Mouse (Mus musculus) thymus, postnatal 14 days (tissue): ENCODE measurements around the gene Pde4dip.

Experiments used
- DNase-seq: peaks from one replicate; pipeline ENCODE4 v3.0.0; 2021

Pde4dip gene

GRCm38 (mm10) chr3:97888168-97888901 lies at the start of gene Pde4dip:
Gene Pde4dip, minus strand, starts transcription at chr3:97888707.
- no peak for DNase-seq

GRCm38 (mm10) chr3:97937945-97938266 lies 49.4 kb upstream of the Pde4dip start:
- DNase-seq, result no peak

DNA sequence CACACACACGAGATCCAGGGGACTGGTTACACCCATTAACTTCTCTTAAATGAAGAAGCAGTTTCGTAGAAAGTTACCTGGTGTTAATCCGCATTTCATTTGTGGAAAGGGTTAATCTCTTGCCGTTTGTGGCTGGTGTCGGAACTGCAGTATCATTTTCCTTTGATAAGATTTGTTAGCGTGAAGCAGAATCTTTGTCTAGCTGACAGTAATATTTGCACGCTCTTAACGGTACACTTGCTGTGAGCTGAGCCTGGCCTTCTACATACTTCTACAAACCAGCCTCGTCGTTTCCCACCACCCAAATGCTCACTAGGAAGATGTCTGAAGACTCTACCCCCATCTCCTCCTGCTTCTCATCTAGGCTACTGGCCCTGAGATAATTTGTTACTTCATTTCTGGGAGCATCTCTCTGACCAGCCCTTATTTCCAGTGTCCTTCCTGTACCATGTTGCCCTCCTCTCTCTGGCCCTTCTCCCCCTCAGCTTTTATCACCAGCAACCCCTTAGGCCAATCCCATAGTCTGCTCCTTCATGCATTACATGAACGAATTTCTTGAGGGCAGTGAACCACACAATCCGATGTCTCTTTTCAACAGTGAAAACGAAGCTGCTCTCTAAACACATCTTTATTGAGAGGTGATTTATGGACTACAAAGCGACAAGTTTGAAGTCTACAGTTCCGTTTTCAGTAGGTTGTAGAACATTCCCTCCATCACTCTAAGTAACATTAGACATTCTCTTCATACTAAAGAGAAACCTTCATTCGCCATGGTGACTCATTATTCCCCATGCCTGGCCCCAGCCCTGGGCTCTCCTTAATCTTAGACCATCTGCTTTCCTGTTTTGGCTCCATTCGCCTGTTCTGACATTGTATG lies 48.8 kb upstream of the Pde4dip start:
- DNase-seq, result no peak

DNA sequence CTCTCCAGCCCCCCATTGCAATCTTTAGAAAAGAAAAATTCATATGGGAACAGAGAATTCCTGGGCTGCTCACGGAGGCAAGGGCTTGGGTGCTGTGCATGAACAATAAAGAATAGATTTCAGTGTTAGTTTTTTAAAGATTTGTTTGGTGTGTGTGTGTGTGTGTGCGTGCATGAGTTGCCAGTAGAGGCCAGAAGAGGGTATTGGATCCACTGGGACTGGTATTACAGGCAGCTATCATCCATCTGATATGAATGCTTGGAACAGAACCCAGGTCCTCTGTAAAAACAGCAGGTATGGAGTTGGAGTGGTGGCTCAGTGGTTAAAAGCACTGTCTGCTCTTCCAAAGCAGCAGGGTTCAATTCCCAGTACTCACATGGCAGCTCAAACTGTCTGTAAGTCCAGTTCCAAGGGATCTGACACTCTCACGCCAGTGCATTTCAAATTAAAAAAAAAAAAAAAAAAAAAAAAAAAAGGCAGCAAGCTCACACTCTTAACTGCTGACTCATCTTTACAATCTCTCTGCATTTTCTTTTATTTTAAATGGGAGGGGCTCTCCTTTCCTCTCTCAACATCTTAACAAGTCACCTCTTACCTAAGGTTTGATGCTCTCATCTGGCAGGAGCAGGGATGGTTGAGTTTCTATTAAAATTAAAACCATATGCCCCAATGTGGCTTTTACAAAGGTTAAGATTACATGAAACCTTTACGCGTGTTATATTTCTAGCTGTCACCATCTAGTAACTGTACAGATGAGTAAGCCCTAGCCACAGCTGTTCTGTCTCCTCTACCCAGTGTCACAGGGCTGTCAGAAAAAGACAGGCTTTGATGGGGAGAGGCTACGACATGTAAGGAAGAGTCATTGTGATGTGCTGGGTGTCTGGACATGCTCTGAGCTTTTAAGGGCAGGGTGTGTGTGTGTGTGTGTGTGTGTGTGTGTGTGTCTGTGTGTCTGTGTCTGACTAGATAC lies 46.1 kb upstream of the Pde4dip start:
- no peak for DNase-seq

- DNase-seq, result no peak
These were observed 45.3 kb upstream of the Pde4dip start for GRCm38 (mm10) chr3:97933811-97934210.

- DNase-seq, result peak; percentile 71
These were observed 44.7 kb upstream of the Pde4dip start for GRCm38 (mm10) chr3:97933251-97933650.

DNA sequence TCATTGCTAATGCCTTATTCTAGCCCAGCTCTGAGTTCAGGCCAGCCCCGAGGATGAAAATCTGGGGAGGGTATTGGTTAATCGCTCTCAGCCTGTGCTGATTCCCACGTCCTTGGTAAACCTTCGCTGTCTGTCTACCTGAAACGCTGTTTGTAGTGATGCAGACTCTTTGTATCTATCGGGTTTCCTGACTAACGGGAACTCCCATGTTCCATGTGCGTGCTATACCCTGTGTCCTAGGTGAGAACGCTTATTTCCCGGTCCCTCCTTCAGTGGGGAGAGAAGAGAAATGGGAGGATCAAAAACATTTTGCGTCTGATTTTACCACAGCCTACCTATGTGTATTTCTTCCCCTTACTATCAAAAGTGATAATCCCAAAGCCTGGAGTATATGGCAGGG lies 44.3 kb upstream of the Pde4dip start:
- no peak for DNase-seq

DNA sequence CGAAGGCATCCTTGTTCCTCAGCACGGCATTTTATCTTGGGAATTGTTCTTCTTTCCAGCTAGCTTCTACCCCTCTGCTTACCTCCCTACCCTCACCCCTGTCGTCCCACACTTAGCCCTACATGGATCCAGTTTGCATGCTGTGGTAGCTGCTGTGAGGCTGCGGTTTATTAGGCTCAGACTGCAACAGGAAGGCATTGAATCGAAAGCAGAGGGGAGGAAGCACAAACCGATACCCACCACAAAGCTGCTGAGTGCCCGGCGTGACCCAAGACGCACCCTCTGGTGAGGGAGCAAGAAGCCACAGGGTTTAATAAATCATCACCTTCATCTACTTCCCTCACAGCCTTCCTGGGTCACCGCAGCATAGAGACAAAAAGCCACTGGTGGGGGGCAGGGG lies 43.6 kb upstream of the Pde4dip start:
- DNase-seq, result peak; percentile 29

- no peak for DNase-seq
These were observed 42.9 kb upstream of the Pde4dip start for GRCm38 (mm10) chr3:97931310-97931885.

DNA sequence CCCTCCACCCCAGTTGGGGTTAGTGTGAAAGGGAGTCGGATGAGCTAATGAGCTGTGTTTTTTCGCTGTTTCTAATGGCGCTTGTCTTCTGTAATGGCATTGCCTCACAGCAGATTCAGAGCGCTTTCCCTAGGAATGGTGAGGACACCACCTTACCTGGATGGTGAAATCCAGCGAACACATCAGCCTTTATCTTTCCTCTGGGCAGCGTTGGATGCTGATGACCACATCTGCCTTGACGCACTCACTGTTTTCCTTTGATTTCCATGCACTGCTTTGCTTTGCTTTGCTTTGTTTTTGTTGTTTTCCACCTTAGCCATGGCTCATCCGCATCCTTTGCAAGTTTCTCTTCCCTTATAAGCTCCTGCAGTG lies 42.3 kb upstream of the Pde4dip start:
- no peak for DNase-seq

GRCm38 (mm10) chr3:97930141-97930786 lies 41.8 kb upstream of the Pde4dip start:
- no peak for DNase-seq

DNA sequence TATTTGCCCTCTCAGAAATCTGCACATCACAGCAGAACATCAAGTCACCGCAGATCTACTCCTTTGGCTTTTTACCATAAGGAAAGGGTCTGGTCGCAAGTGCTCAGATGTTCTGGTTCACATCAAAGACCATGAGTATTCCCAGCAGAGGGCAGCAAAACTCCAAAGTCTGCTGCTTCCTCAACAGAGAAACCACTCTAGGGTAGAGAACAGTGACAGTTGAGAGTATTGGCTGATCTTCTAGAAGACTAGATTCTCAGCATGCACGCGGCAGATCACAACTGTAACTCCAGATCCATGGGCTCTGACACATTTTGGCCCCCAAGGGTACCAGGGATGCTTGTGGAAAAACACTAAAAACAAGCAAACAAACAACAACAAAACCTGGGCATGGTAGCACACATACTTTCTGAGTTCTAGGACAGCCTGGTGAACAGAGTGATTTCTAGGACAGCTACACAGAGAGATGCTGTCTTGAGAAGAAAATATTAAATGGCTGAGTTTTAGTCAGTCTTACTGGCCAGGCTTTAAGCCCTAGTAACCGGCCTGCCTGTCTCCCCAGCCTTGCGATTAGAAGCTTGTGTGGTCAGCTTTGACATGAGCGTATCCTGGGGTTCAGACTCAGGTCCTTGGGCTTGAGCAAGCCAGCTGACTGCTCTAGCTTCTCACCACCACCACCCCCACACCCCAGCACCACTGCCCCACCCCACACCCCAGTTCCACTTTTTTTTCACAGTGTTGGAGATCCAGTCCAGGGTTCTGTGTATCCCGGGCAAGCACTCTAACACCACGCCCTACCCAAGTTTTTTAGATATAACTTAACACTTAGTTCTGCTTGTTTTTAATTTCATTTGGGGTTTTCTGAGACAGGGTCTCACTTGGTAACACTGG lies 40.7 kb upstream of the Pde4dip start:
- peak; percentile 85 for DNase-seq

DNA sequence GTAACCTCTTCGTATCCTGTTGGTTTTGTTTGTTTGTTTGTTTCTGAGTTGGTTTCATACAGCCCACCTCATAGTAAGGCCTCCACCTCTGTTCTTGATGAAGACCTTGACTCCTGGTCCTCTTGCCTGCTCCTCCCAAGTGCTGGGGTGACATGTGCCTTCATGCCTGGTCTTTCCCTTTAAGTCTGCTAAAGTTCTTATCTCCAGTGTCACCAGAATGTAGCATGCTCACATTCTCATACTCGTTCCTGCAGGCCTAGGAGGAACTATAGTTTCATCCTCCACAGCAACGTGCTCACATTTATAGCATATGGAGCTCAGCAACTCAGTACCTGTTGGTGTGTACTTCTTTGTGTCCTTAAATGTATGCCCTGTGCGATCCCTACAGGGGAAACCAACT lies 38.8 kb upstream of the Pde4dip start:
- no peak for DNase-seq

GRCm38 (mm10) chr3:97925246-97925645 lies 36.7 kb upstream of the Pde4dip start:
- no peak for DNase-seq

DNA sequence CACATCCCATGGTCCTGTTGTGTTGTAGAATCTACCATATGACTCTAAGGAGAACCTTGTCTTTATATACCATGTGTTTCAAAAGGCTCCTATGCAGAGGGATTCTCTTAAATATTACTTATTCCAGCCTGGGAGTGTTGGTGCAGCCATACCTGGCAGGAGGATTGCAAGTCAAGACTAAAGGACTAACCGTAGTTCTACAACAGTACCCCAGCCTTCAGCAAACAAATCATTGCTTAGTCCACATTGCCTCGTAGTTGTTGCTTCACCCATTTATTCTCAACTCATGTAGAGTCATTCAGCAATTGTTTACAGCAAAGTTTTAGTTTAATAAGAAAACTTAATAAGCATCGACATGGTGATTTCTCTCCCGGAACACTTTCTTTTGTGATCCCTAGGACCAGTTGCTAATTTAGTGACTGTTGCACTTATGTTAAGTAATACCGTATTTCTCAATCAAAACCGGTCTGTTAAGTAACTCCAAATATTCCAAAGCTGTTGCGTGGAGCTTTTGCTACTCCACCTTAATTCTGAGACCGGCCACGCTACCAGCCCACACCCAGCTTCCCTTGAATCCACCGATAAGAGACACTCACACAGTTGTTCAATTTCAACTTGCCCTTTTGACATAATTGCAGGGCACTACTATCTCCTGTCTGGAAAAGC lies 30.5 kb upstream of the Pde4dip start:
- no peak for DNase-seq

DNA sequence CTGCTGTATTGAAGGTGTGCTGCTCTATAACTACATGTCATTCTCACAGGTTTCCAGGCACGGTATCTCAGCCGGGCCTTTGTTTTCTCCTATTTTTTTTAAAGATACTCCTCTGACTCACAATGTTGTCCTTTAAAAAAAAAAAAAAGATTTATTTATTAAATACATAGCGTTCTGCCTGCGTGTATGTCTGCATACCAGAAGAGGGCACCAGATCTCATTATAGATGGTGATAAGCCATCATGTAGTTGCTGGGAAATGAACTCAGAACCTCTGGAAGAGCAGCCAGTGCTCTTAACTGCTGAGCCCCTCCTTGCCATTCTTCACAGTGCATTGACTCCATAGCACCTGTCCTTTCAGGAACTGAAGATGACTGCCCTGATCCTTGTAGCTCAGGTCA lies 26.6 kb upstream of the Pde4dip start:
- DNase-seq, result no peak

DNA sequence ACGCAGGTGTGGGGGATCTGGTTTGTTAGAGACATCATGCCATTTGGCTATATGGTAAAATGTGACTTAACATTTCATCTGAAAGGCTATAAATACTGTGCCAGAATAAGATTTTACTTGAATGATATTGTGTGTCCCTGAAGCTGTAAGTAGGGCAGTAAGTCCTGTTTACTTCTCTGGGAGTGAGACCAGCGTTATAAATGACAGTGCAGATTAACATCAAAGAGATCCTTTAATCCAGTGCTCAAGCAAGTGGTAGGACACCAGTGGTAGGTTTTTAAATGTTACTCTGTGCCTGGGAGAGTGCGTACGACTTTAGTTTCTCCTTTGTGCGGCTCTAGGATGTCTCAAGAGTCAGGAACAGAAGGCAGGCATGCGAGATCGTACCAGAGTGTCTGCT lies 22.6 kb upstream of the Pde4dip start:
- DNase-seq, result no peak

GRCm38 (mm10) chr3:97909737-97910136 lies 21.2 kb upstream of the Pde4dip start:
- DNase-seq, result no peak

GRCm38 (mm10) chr3:97901586-97901985 lies 13.1 kb upstream of the Pde4dip start:
- no peak for DNase-seq
